ENCODE assay signal across 8 mouse cellular contexts in the genomic region with DNA sequence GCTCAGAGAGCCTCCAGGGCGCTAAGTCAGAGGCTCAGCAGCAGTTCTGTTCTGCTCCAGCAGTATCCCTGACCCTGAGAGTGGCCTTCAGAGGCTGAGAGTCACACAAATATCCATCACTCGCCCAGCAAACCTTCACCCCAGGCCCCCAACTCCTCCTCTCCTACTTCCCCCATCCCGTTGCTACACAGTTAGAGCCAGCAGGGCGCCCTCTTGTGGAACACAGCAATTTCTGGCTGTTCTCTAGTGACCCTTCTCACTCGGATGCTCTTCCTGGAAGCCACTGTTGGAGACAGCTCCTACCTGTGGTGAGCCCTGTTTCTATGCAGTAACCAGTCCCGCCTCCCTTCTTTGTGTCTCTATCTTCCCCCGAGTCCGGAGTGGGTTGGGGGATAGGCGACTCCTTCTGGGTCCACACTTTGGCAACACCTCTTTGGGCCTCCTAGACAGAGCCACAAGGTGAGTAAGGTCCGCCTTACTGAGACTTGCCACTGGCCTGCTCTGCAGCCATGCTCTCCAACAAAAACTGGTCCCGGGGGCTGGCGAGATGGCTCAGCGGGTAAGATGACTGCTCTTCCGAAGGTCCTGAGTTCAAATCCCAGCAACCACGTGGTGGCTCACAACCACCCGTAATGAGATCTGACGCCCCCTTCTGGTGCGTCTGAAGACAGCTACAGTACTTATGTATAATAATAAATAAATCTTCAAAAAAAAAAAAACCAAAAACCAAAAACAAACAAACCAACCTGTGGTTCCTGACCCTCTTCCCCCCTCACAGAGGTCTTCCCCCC. TPM values are rescaled to one million over a fixed set of nuclear protein-coding genes. Genes with fewer than 3 reads are reported as not detected.
DNase-seq lines count a peak whose midpoint lies in the region; ATAC-seq and TF ChIP-seq lines count a peak whose summit lies in the region.

No protein-coding gene starts in this region.

- H3K9ac ChIP-seq in heart, embryonic 14.5 days (ENCODE audit: low read length), result peak overlapping the region; percentile 100
- H3K9ac ChIP-seq in liver, embryonic 16.5 days (ENCODE audit: low read depth, low read length), result peak overlapping the region; percentile 54
- H3K9ac ChIP-seq in neural tube, embryonic 12.5 days, result no peak overlapping the region

- H3K4me3 ChIP-seq in erythroblast, embryonic 14.5 days (replicated peaks), result peak overlapping the region; percentile 83
- H3K4me3 ChIP-seq in heart, embryonic 14.5 days (ENCODE audit: control insufficient read depth in 1 of 2, insufficient read depth in 1 of 2, low read depth in 1 of 2, low read length in 2 of 2), result peak overlapping the region; percentile 96 to 97
- peak overlapping the region; percentile 82 for H3K4me3 ChIP-seq in liver, embryonic 16.5 days (ENCODE audit: low read depth, low read length)
- H3K4me3 ChIP-seq in neural tube, embryonic 12.5 days, result peak overlapping the region; percentile 98

- peak; percentile 2; the same call in 1 of the 2 replicates for ATAC-seq in heart, embryonic 14.5 days (ENCODE audit: insufficient number of reproducible peaks, insufficient read depth, low FRiP score, low read depth)
- peak; percentile 39 for ATAC-seq in liver, embryonic 16.5 days (ENCODE audit: low read depth)
- peak; percentile 34 for ATAC-seq in neural tube, embryonic 12.5 days (ENCODE audit: low FRiP score, low read depth)

- WGBS in heart, embryonic 14.5 days, result 17% methylated on average over 18 of the region's 18 CpGs
- WGBS in liver, embryonic 16.5 days (ENCODE audit: insufficient replicate concordance), result 11% methylated on average over 18 of the region's 18 CpGs
- 13% methylated on average over 18 of the region's 18 CpGs for WGBS in neural tube, embryonic 12.5 days

- TF ChIP-seq POLR2A in brain, embryonic 14.5 days (IDR thresholded peaks at IDR 0.05; ENCODE audit: borderline replicate concordance, extremely low read depth, insufficient read depth, insufficient read length, poor library complexity, severe bottlenecking), result no peak

- H3K4me2 ChIP-seq in heart, embryonic 14.5 days (ENCODE audit: low read length), result peak overlapping the region; percentile 85
- peak overlapping the region; percentile 96 for H3K4me2 ChIP-seq in liver, embryonic 16.5 days (ENCODE audit: low read depth, low read length)
- H3K4me2 ChIP-seq in neural tube, embryonic 12.5 days (replicated peaks), result peak overlapping the region; percentile 89

- peak; percentile 79 to 87 for DNase-seq in CD8-positive naive resting alpha-beta T cell, adult 2 months (ENCODE audit: low read depth in 2 of 2, low spot score in 2 of 2)
- peak; percentile 93 for DNase-seq in brain, embryonic 14.5 days (ENCODE audit: low read depth)
- DNase-seq in kidney, postnatal 10 days, result peak; percentile 91
- peak; percentile 91 for DNase-seq in testis, postnatal 10 days (ENCODE audit: low spot score)

- peak; percentile 90 for TF ChIP-seq CTCF in brain, embryonic 14.5 days (IDR thresholded peaks at IDR 0.05; ENCODE audit: borderline replicate concordance, extremely low read depth, insufficient read depth, insufficient read length)

- H3K4me1 ChIP-seq in erythroblast, embryonic 14.5 days (ENCODE audit: control insufficient read depth), result peaks cover 61% of the 10 kb centered on the region
- peaks cover 43 to 54% of the 10 kb centered on the region in 2 experiments for H3K4me1 ChIP-seq in heart, embryonic 14.5 days (ENCODE audit: control insufficient read depth in 2 of 2, insufficient read depth in 2 of 2, low read length in 2 of 2)
- H3K4me1 ChIP-seq in liver, embryonic 16.5 days (ENCODE audit: control insufficient read depth, low read depth, low read length), result peaks cover 43% of the 10 kb centered on the region
- peaks cover 65% of the 10 kb centered on the region for H3K4me1 ChIP-seq in neural tube, embryonic 12.5 days

- peak overlapping the region; percentile 95 to 99 for H3K27ac ChIP-seq in heart, embryonic 14.5 days (replicated peaks in 1 of 2; ENCODE audit: control insufficient read depth in 1 of 2, insufficient read depth in 1 of 2, low read depth in 2 of 2, low read length in 2 of 2)
- peak overlapping the region; percentile 91 for H3K27ac ChIP-seq in liver, embryonic 16.5 days (ENCODE audit: low read length)
- H3K27ac ChIP-seq in neural tube, embryonic 12.5 days, result 0 out of 2 replicates have a peak overlapping the region, but pooled peaks have one; percentile 46

- H3K9me3 ChIP-seq in erythroblast, embryonic 14.5 days (ENCODE audit: control insufficient read depth, low read length), result peaks cover 17% of the 10 kb centered on the region
- no peaks in the 10 kb centered on the region for H3K9me3 ChIP-seq in heart, embryonic 14.5 days (ENCODE audit: control insufficient read depth, low read length)
- no peaks in the 10 kb centered on the region for H3K9me3 ChIP-seq in liver, embryonic 16.5 days (replicated peaks; ENCODE audit: control insufficient read depth, low read length)
- H3K9me3 ChIP-seq in neural tube, embryonic 12.5 days, result no peaks in the 10 kb centered on the region

- peaks cover 46% of the 10 kb centered on the region for H3K27me3 ChIP-seq in erythroblast, embryonic 14.5 days (ENCODE audit: control insufficient read depth)
- peaks cover 10% of the 10 kb centered on the region for H3K27me3 ChIP-seq in heart, embryonic 14.5 days (ENCODE audit: control insufficient read depth, insufficient read depth, low read length)
- H3K27me3 ChIP-seq in liver, embryonic 16.5 days (ENCODE audit: control insufficient read depth, insufficient read depth, low read depth, low read length), result peaks cover 36% of the 10 kb centered on the region
- H3K27me3 ChIP-seq in neural tube, embryonic 12.5 days (replicated peaks), result peaks cover 35% of the 10 kb centered on the region

- peaks cover 17% of the 10 kb centered on the region for H3K36me3 ChIP-seq in erythroblast, embryonic 14.5 days (ENCODE audit: control insufficient read depth)
- peaks cover 21% of the 10 kb centered on the region for H3K36me3 ChIP-seq in heart, embryonic 14.5 days (ENCODE audit: control insufficient read depth, insufficient read depth, low read length)
- H3K36me3 ChIP-seq in liver, embryonic 16.5 days (ENCODE audit: control insufficient read depth, insufficient read depth), result no peaks in the 10 kb centered on the region
- peaks cover 11% of the 10 kb centered on the region for H3K36me3 ChIP-seq in neural tube, embryonic 12.5 days

RNA-seq across cellular contexts. Expression of a gene that starts 0.8 kb away (rescaled TPM):
- polyA plus RNA-seq in brain, embryonic 14.5 days (2012; rRNA removed), result 303 and 319 TPM in 2 replicates
- 15.1 and 15.2 TPM in 2 replicates for polyA plus RNA-seq in erythroblast, embryonic 14.5 days (2012)
- 163 and 182 TPM in 2 replicates for polyA plus RNA-seq in heart, embryonic 14.5 days (2014; fragmentation: Nextera tagmentation; extraction: Ambion mirVana)
- polyA plus RNA-seq in liver, embryonic 16.5 days (2015; fragmentation: Nextera tagmentation; extraction: Ambion mirVana), result 8.6 and 8.9 TPM in 2 replicates
- 184 and 201 TPM in 2 replicates for polyA plus RNA-seq in neural tube, embryonic 12.5 days (2016; fragmentation: Nextera tagmentation; extraction: Ambion mirVana)

RNA-seq across cellular contexts. Expression of a gene that starts 3.2 kb away (rescaled TPM):
- polyA plus RNA-seq in brain, embryonic 14.5 days (2012; rRNA removed), result 2.6 and 5.0 TPM in 2 replicates
- 0.02 TPM in 1 of 2 replicates, not detected in the other for polyA plus RNA-seq in erythroblast, embryonic 14.5 days (2012)
- polyA plus RNA-seq in heart, embryonic 14.5 days (2014; fragmentation: Nextera tagmentation; extraction: Ambion mirVana), result 5.3 and 6.7 TPM in 2 replicates
- 0.88 and 1.5 TPM in 2 replicates for polyA plus RNA-seq in liver, embryonic 16.5 days (2015; fragmentation: Nextera tagmentation; extraction: Ambion mirVana)
- polyA plus RNA-seq in neural tube, embryonic 12.5 days (2016; fragmentation: Nextera tagmentation; extraction: Ambion mirVana), result 4.0 and 5.4 TPM in 2 replicates

RNA-seq across cellular contexts. Expression of a gene that starts 31.0 kb away (rescaled TPM):
- polyA plus RNA-seq in brain, embryonic 14.5 days (2012; rRNA removed), result 57.4 and 98.6 TPM in 2 replicates
- polyA plus RNA-seq in erythroblast, embryonic 14.5 days (2012), result 20.4 and 20.6 TPM in 2 replicates
- polyA plus RNA-seq in heart, embryonic 14.5 days (2014; fragmentation: Nextera tagmentation; extraction: Ambion mirVana), result 136 and 153 TPM in 2 replicates
- polyA plus RNA-seq in liver, embryonic 16.5 days (2015; fragmentation: Nextera tagmentation; extraction: Ambion mirVana), result 84.7 and 89.5 TPM in 2 replicates
- polyA plus RNA-seq in neural tube, embryonic 12.5 days (2016; fragmentation: Nextera tagmentation; extraction: Ambion mirVana), result 108 and 130 TPM in 2 replicates

RNA-seq across cellular contexts. Expression of a gene that starts 44.8 kb away (rescaled TPM):
- polyA plus RNA-seq in brain, embryonic 14.5 days (2012; rRNA removed), result 48.8 and 82.9 TPM in 2 replicates
- polyA plus RNA-seq in erythroblast, embryonic 14.5 days (2012), result 0.02 and 0.04 TPM in 2 replicates
- 5.0 and 6.1 TPM in 2 replicates for polyA plus RNA-seq in heart, embryonic 14.5 days (2014; fragmentation: Nextera tagmentation; extraction: Ambion mirVana)
- 2.8 and 3.6 TPM in 2 replicates for polyA plus RNA-seq in liver, embryonic 16.5 days (2015; fragmentation: Nextera tagmentation; extraction: Ambion mirVana)
- 22.2 and 23.2 TPM in 2 replicates for polyA plus RNA-seq in neural tube, embryonic 12.5 days (2016; fragmentation: Nextera tagmentation; extraction: Ambion mirVana)

RNA-seq across cellular contexts. Expression of a gene that starts 55.6 kb away (rescaled TPM):
- polyA plus RNA-seq in brain, embryonic 14.5 days (2012; rRNA removed), result 2.3 and 4.4 TPM in 2 replicates
- polyA plus RNA-seq in erythroblast, embryonic 14.5 days (2012), result 0.28 and 0.74 TPM in 2 replicates
- polyA plus RNA-seq in heart, embryonic 14.5 days (2014; fragmentation: Nextera tagmentation; extraction: Ambion mirVana), result 88.3 and 89.7 TPM in 2 replicates
- 12.4 and 14.0 TPM in 2 replicates for polyA plus RNA-seq in liver, embryonic 16.5 days (2015; fragmentation: Nextera tagmentation; extraction: Ambion mirVana)
- 3.2 and 3.7 TPM in 2 replicates for polyA plus RNA-seq in neural tube, embryonic 12.5 days (2016; fragmentation: Nextera tagmentation; extraction: Ambion mirVana)

Comparison
In these comparisons a context has a peak if more than half of its experiments do, and no peak if none do; other contexts are left out.
1. Peak in every context shown above with its lines: DNase-seq, ATAC-seq, H3K4me3 ChIP-seq and H3K27ac ChIP-seq.
2. H3K27ac ChIP-seq: peak in every context shown above with its lines; median percentile 97 in heart, embryonic 14.5 days; 91 in liver, embryonic 16.5 days; 46 in neural tube, embryonic 12.5 days.
3. RNA of a gene that starts 0.8 kb away (polyA plus RNA-seq): 303 to 319 TPM in brain, embryonic 14.5 days, 184 to 201 TPM in neural tube, embryonic 12.5 days and 163 to 182 TPM in heart, embryonic 14.5 days; 15.1 to 15.2 TPM in erythroblast, embryonic 14.5 days and 8.6 to 8.9 TPM in liver, embryonic 16.5 days; every median in the first group is over 10 times any median in the second.